Mouse (Mus musculus): ENCODE measurements around the gene Timp1. TPM values are rescaled to one million over a fixed set of nuclear protein-coding genes. Genes with fewer than 3 reads are reported as not detected.

Timp1 gene
- polyA plus RNA-seq, 1 experiment from 2014 or later = 35.8 TPM

- Histone ChIP-seq H3K27ac (ENCODE audit: low read length) (no peak overlapping the region), H3K9me3 (ENCODE audit: control insufficient read depth, low read depth, low read length) (no peaks in the 10 kb centered on the region), H3K4me3 (ENCODE audit: low read depth, low read length) (no peak overlapping the region), H3K27me3 (ENCODE audit: control insufficient read depth, insufficient read depth, low read length) (no peaks in the 10 kb centered on the region), H3K36me3 (ENCODE audit: control insufficient read depth, insufficient read depth, low read length) (no peaks in the 10 kb centered on the region), H3K4me1 (ENCODE audit: control insufficient read depth, insufficient read depth, low read length) (no peaks in the 10 kb centered on the region), H3K4me2 (replicated peaks; ENCODE audit: low read depth, low read length) (no peak overlapping the region), H3K9ac (replicated peaks; ENCODE audit: low read depth, low read length) (no peak overlapping the region)
- no peak for ATAC-seq (ENCODE audit: insufficient number of reproducible peaks, insufficient read depth, low FRiP score, low read depth)
Measured at GRCm38 (mm10) chrX:20915075-20915474, 45.1 kb downstream of the Timp1 start.

GRCm38 (mm10) chrX:20920249-20920843, 50.4 kb downstream of the Timp1 start:
- H3K4me1 ChIP-seq (ENCODE audit: control insufficient read depth, insufficient read depth, low read length) = no peaks in the 10 kb centered on the region
- 19% methylated on average over 38 of the region's 49 CpGs for WGBS
- no peaks in the 10 kb centered on the region; the same call in 1 of the 2 replicates for H3K36me3 ChIP-seq (ENCODE audit: control insufficient read depth, insufficient read depth, low read length)
- no peaks in the 10 kb centered on the region for H3K9me3 ChIP-seq (ENCODE audit: control insufficient read depth, low read depth, low read length)
- no peak overlapping the region for H3K27ac ChIP-seq (ENCODE audit: low read length)
- ATAC-seq (ENCODE audit: insufficient number of reproducible peaks, insufficient read depth, low FRiP score, low read depth) = 0 out of 2 replicates have a peak, but pooled peaks have one; percentile 14
- H3K9ac ChIP-seq (replicated peaks; ENCODE audit: low read depth, low read length) = no peak overlapping the region
- peak overlapping the region; percentile 72 for H3K4me2 ChIP-seq (replicated peaks; ENCODE audit: low read depth, low read length)
- peak overlapping the region; percentile 35 for H3K4me3 ChIP-seq (ENCODE audit: low read depth, low read length)
- no peaks in the 10 kb centered on the region for H3K27me3 ChIP-seq (ENCODE audit: control insufficient read depth, insufficient read depth, low read length)

GRCm38 (mm10) chrX:20920844-20921364, 50.9 kb downstream of the Timp1 start, which contains the start of gene Syn1:
Gene Syn1, minus strand, starts transcription at chrX:20921004.
- H3K4me3 ChIP-seq (ENCODE audit: low read depth, low read length) = peak within 1 kb of the TSS; percentile 35
- 9% methylated on average over 25 of the region's 44 CpGs for WGBS
- no peak within 1 kb of the TSS for H3K9ac ChIP-seq (replicated peaks; ENCODE audit: low read depth, low read length)
- no peaks in the 10 kb centered on the region for H3K27me3 ChIP-seq (ENCODE audit: control insufficient read depth, insufficient read depth, low read length)
- H3K4me2 ChIP-seq (replicated peaks; ENCODE audit: low read depth, low read length) = peak within 1 kb of the TSS; percentile 72
- no peaks in the 10 kb centered on the region for H3K4me1 ChIP-seq (ENCODE audit: control insufficient read depth, insufficient read depth, low read length)
- peak; percentile 93 for ATAC-seq (ENCODE audit: insufficient number of reproducible peaks, insufficient read depth, low FRiP score, low read depth)
- H3K36me3 ChIP-seq (ENCODE audit: control insufficient read depth, insufficient read depth, low read length) = no peaks in the 10 kb centered on the region; the same call in 1 of the 2 replicates
- no peak within 1 kb of the TSS for H3K27ac ChIP-seq (ENCODE audit: low read length)
- H3K9me3 ChIP-seq (ENCODE audit: control insufficient read depth, low read depth, low read length) = no peaks in the 10 kb centered on the region

GRCm38 (mm10) chrX:20921366-20921765, 51.4 kb downstream of the Timp1 start:
- no peaks in the 10 kb centered on the region for H3K9me3 ChIP-seq (ENCODE audit: control insufficient read depth, low read depth, low read length)
- peak overlapping the region; percentile 72 for H3K4me2 ChIP-seq (replicated peaks; ENCODE audit: low read depth, low read length)
- no peak overlapping the region for H3K4me3 ChIP-seq (ENCODE audit: low read depth, low read length)
- H3K36me3 ChIP-seq (ENCODE audit: control insufficient read depth, insufficient read depth, low read length) = no peaks in the 10 kb centered on the region; the same call in 1 of the 2 replicates
- no peaks in the 10 kb centered on the region for H3K4me1 ChIP-seq (ENCODE audit: control insufficient read depth, insufficient read depth, low read length)
- no peak overlapping the region for H3K9ac ChIP-seq (replicated peaks; ENCODE audit: low read depth, low read length)
- ATAC-seq (ENCODE audit: insufficient number of reproducible peaks, insufficient read depth, low FRiP score, low read depth) = no peak
- H3K27me3 ChIP-seq (ENCODE audit: control insufficient read depth, insufficient read depth, low read length) = no peaks in the 10 kb centered on the region
- 42% methylated on average over 5 of the region's 5 CpGs for WGBS
- no peak overlapping the region for H3K27ac ChIP-seq (ENCODE audit: low read length)

GRCm38 (mm10) chrX:20923506-20923905, 53.5 kb downstream of the Timp1 start:
- Histone ChIP-seq H3K4me3 (ENCODE audit: low read depth, low read length) (no peak overlapping the region), H3K27ac (ENCODE audit: low read length) (no peak overlapping the region), H3K4me2 (replicated peaks; ENCODE audit: low read depth, low read length) (no peak overlapping the region), H3K9me3 (ENCODE audit: control insufficient read depth, low read depth, low read length) (no peaks in the 10 kb centered on the region), H3K27me3 (ENCODE audit: control insufficient read depth, insufficient read depth, low read length) (no peaks in the 10 kb centered on the region), H3K4me1 (ENCODE audit: control insufficient read depth, insufficient read depth, low read length) (no peaks in the 10 kb centered on the region), H3K9ac (replicated peaks; ENCODE audit: low read depth, low read length) (no peak overlapping the region), H3K36me3 (ENCODE audit: control insufficient read depth, insufficient read depth, low read length) (no peaks in the 10 kb centered on the region; the same call in 1 of the 2 replicates)
- ATAC-seq (ENCODE audit: insufficient number of reproducible peaks, insufficient read depth, low FRiP score, low read depth) = no peak
- 61% methylated on average over 1 of the region's 1 CpGs for WGBS

Small RNA genes lying within 50 kb of the gene (microRNA-seq; reads per million reads assigned to microRNA genes)
- gene Gm24824 (not detected), gene Mir5617 (not detected)

Other genes with a start within 250 kb of the Timp1 start
- gene Uba1, start 211.8 kb upstream of the Timp1 start, polyA plus RNA-seq (2014; fragmentation: Nextera tagmentation; extraction: Ambion mirVana) = 169 and 181 TPM in 2 replicates
- gene Cdk16, start 182.2 kb upstream of the Timp1 start, polyA plus RNA-seq (2014; fragmentation: Nextera tagmentation; extraction: Ambion mirVana) = 74.2 and 79.8 TPM in 2 replicates
- gene Usp11, start 166.3 kb upstream of the Timp1 start, polyA plus RNA-seq (2014; fragmentation: Nextera tagmentation; extraction: Ambion mirVana) = 34.0 and 38.6 TPM in 2 replicates
- gene Araf, start 72.4 kb upstream of the Timp1 start, polyA plus RNA-seq (2014; fragmentation: Nextera tagmentation; extraction: Ambion mirVana) = 104 and 105 TPM in 2 replicates
- gene Syn1, start 50.8 kb downstream of the Timp1 start, polyA plus RNA-seq (2014; fragmentation: Nextera tagmentation; extraction: Ambion mirVana) = 2.3 and 2.8 TPM in 2 replicates
- gene Cfp, start 61.4 kb downstream of the Timp1 start, polyA plus RNA-seq (2014; fragmentation: Nextera tagmentation; extraction: Ambion mirVana) = 5.3 TPM in 2 replicates
- gene Elk1, start 80.4 kb downstream of the Timp1 start, polyA plus RNA-seq (2014; fragmentation: Nextera tagmentation; extraction: Ambion mirVana) = 8.1 and 8.3 TPM in 2 replicates
- 46.1 and 49.8 TPM in 2 replicates for gene Uxt, start 91.9 kb downstream of the Timp1 start, polyA plus RNA-seq (2014; fragmentation: Nextera tagmentation; extraction: Ambion mirVana)
- gene Zfp182, start 192.2 kb downstream of the Timp1 start, polyA plus RNA-seq (2014; fragmentation: Nextera tagmentation; extraction: Ambion mirVana) = 8.5 and 8.7 TPM in 2 replicates
- gene Spaca5, start 198.2 kb downstream of the Timp1 start, polyA plus RNA-seq (2014; fragmentation: Nextera tagmentation; extraction: Ambion mirVana) = not detected in 2 replicates
- gene Zfp300, start 219.4 kb downstream of the Timp1 start, polyA plus RNA-seq (2014; fragmentation: Nextera tagmentation; extraction: Ambion mirVana) = 2.1 and 3.0 TPM in 2 replicates
- gene Ssxa1, start 245.7 kb downstream of the Timp1 start, polyA plus RNA-seq (2014; fragmentation: Nextera tagmentation; extraction: Ambion mirVana) = not detected in 2 replicates